Mouse (Mus musculus): Measurements from ENCODE around the gene Olfr1302. TPM values are rescaled to one million over a fixed set of nuclear protein-coding genes. Genes with fewer than 3 reads are reported as not detected.

The Olfr1302 gene
- not detected in 2 replicates for polyA plus RNA-seq (2015; fragmentation: Nextera tagmentation; extraction: Ambion mirVana)

DNA sequence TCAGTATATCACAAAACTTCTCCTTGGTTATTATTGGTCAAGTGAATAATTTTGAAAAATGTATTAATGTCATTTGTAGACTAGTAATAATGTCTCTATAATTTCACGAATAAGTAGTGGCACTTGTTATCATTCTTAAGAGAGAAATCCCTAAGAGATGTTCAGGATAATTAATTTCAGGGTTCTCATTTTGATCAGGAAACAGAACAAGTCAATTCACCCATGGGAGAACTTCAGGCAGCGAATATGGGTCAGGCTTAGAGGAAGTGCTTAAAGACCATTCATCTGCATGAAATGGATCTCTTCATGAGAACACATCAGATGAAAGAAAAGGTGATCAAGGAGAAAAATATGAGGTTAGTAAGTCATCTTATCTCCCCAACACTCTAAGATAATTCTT is at the start of gene Olfr1302:
Olfr1302 (plus strand) TSS at position 301 of the 400 bp plus-strand sequence.
- H3K4me3 ChIP-seq: no peak within 1 kb of the TSS
- 79% methylated on average over 2 of the region's 2 CpGs for WGBS

GRCm38 (mm10) chr2:111750706-111751105 is 26.5 kb upstream of the Olfr1302 start, which contains the start of gene Olfr1301:
Gene Olfr1301, plus strand, starts transcription at chr2:111751006.
- no peak within 1 kb of the TSS for H3K4me3 ChIP-seq
- no peaks in the 10 kb centered on the region for H3K9me3 ChIP-seq
- H3K9ac ChIP-seq: no peak within 1 kb of the TSS
- WGBS: 85% methylated on average over 3 of the region's 3 CpGs
- no peak within 1 kb of the TSS for H3K4me2 ChIP-seq
- no peaks in the 10 kb centered on the region for H3K36me3 ChIP-seq
- no peaks in the 10 kb centered on the region for H3K4me1 ChIP-seq (replicated peaks)
- ATAC-seq (ENCODE audit: low read depth): no peak
- H3K27ac ChIP-seq (replicated peaks): no peak within 1 kb of the TSS
- no peaks in the 10 kb centered on the region for H3K27me3 ChIP-seq

More for the DNA sequence above, at the start of gene Olfr1302:
- Histone ChIP-seq H3K4me2 (no peak within 1 kb of the TSS), H3K27me3 (no peaks in the 10 kb centered on the region), H3K9me3 (no peaks in the 10 kb centered on the region), H3K9ac (no peak within 1 kb of the TSS), H3K36me3 (no peaks in the 10 kb centered on the region), H3K4me1 (replicated peaks) (no peaks in the 10 kb centered on the region), H3K27ac (replicated peaks) (no peak within 1 kb of the TSS)
- no peak for ATAC-seq (ENCODE audit: low read depth)

DNA sequence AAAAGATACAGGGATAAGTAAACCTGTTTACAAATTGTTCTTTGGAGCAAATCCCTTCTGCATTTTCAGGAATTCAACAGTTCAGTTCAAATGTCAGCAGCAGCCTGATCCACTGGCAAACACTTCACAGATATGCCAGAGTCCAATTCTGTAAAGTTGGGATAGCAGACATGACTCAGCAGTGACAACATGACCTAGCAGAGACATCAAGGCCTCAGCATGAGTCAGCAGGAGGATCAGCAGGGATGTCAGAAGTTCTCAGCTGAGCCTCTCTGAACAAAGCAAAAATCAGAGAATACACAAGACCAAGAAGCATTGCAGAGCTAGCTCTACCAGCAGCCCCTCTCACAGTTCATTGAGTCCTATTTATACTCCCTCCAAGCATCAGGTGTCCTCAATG is 35.7 kb downstream of the Olfr1302 start:
- Histone ChIP-seq H3K4me1 (replicated peaks) (no peaks in the 10 kb centered on the region), H3K9ac (no peak overlapping the region), H3K4me2 (no peak overlapping the region), H3K4me3 (no peak overlapping the region), H3K9me3 (no peaks in the 10 kb centered on the region), H3K27ac (replicated peaks) (no peak overlapping the region), H3K27me3 (no peaks in the 10 kb centered on the region), H3K36me3 (no peaks in the 10 kb centered on the region)
- no peak for ATAC-seq (ENCODE audit: low read depth)

DNA sequence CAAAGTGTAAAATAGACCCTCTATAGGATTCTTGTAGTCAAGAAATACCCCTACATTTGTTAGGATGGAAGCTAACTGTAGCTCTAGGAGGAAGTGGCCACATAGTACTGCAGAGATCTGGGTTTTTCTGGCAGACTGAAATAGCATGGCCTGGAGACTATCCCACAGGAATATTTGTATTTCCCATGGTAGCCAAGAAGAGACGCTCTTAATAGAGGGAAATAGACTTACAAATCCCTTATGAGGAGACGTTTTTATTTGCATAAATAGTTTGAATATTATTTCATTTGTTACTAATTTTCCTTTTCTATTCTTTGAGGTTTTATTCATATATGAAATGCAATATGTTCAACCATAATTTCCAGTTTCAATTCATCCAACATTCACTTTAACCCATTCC is 43.0 kb downstream of the Olfr1302 start, which contains the start of gene Olfr1303:
Olfr1303 (minus strand) TSS at position 101 of the 400 bp plus-strand sequence.
- ATAC-seq (ENCODE audit: low read depth): no peak
- H3K4me1 ChIP-seq (replicated peaks): no peaks in the 10 kb centered on the region
- H3K9ac ChIP-seq: no peak within 1 kb of the TSS
- no peak within 1 kb of the TSS for H3K27ac ChIP-seq (replicated peaks)
- H3K4me2 ChIP-seq: no peak within 1 kb of the TSS
- no peaks in the 10 kb centered on the region for H3K36me3 ChIP-seq
- 87% methylated on average over 2 of the region's 2 CpGs for whole genome bisulfite sequencing
- no peaks in the 10 kb centered on the region for H3K27me3 ChIP-seq
- H3K4me3 ChIP-seq: no peak within 1 kb of the TSS
- H3K9me3 ChIP-seq: no peaks in the 10 kb centered on the region

Other genes starting within 250 kb of the Olfr1302 start
- not detected in 2 replicates for gene Olfr1294, start 237.1 kb upstream of the Olfr1302 start, polyA plus RNA-seq (2015; fragmentation: Nextera tagmentation; extraction: Ambion mirVana)
- gene Olfr1295, start 207.7 kb upstream of the Olfr1302 start, polyA plus RNA-seq (2015; fragmentation: Nextera tagmentation; extraction: Ambion mirVana): not detected in 2 replicates
- gene Olfr1297, start 150.9 kb upstream of the Olfr1302 start, polyA plus RNA-seq (2015; fragmentation: Nextera tagmentation; extraction: Ambion mirVana): not detected in 2 replicates
- gene Olfr1298, start 128.2 kb upstream of the Olfr1302 start, polyA plus RNA-seq (2015; fragmentation: Nextera tagmentation; extraction: Ambion mirVana): not detected in 2 replicates
- not detected in 2 replicates for gene Olfr1299, start 116.0 kb upstream of the Olfr1302 start, polyA plus RNA-seq (2015; fragmentation: Nextera tagmentation; extraction: Ambion mirVana)
- gene Olfr1301, start 26.4 kb upstream of the Olfr1302 start, polyA plus RNA-seq (2015; fragmentation: Nextera tagmentation; extraction: Ambion mirVana): not detected in 2 replicates
- not detected in 2 replicates for gene Olfr1303, start 42.9 kb downstream of the Olfr1302 start, polyA plus RNA-seq (2015; fragmentation: Nextera tagmentation; extraction: Ambion mirVana)
- not detected in 2 replicates for gene Olfr1305, start 99.7 kb downstream of the Olfr1302 start, polyA plus RNA-seq (2015; fragmentation: Nextera tagmentation; extraction: Ambion mirVana)
- gene Olfr1306, start 138.8 kb downstream of the Olfr1302 start, polyA plus RNA-seq (2015; fragmentation: Nextera tagmentation; extraction: Ambion mirVana): not detected in 2 replicates
- gene Olfr1307, start 172.0 kb downstream of the Olfr1302 start, polyA plus RNA-seq (2015; fragmentation: Nextera tagmentation; extraction: Ambion mirVana): 0.01 TPM in 1 of 2 replicates, not detected in the other
- gene Olfr1308, start 187.5 kb downstream of the Olfr1302 start, polyA plus RNA-seq (2015; fragmentation: Nextera tagmentation; extraction: Ambion mirVana): not detected in 2 replicates
- gene Olfr1309, start 212.9 kb downstream of the Olfr1302 start, polyA plus RNA-seq (2015; fragmentation: Nextera tagmentation; extraction: Ambion mirVana): not detected in 2 replicates
- gene Olfr1310, start 235.3 kb downstream of the Olfr1302 start, polyA plus RNA-seq (2015; fragmentation: Nextera tagmentation; extraction: Ambion mirVana): not detected in 2 replicates
- not detected in 2 replicates for gene Olfr1311, start 247.0 kb downstream of the Olfr1302 start, polyA plus RNA-seq (2015; fragmentation: Nextera tagmentation; extraction: Ambion mirVana)